Mouse (Mus musculus) ZHBTc4 (cell line): ENCODE results near the gene Bet1l.
A peak's percentile ranks its signal among the peaks of the same experiment; 100 is the strongest.

ENCODE experiments used
- DNase-seq: peaks from one replicate; pipeline ENCODE4 v3.0.0-alpha.2; 2011; ENCODE audit warnings: low read depth, low spot score

Bet1l gene

DNA sequence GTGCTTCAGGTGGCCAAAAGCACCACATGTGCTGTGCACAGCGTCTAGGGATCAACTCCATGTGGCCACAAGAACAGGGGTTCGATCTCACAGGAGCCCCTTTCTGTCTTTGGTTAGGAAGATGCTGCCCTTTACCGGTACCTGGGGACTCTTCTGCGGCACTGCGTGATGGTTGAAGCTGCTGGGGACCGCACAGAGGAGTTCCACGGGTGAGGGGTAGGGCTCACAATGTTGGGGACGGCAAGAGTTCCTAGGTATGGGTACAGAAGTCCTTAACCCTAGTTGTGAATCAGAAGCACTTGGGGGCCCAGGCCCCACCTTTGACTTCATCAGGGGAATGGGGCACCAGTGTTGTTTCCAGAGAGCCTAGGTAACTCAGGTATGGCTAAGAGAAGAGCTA, 1.4 kb upstream of the Bet1l start:
- no peak for DNase-seq

- DNase-seq: peak; percentile 91
Observed at GRCm38 (mm10) chr7:140856785-140857549, 410 bp downstream of the Bet1l start, which contains the start of gene Ric8a. Gene Ric8a (plus strand): TSS chr7:140856957.

DNA sequence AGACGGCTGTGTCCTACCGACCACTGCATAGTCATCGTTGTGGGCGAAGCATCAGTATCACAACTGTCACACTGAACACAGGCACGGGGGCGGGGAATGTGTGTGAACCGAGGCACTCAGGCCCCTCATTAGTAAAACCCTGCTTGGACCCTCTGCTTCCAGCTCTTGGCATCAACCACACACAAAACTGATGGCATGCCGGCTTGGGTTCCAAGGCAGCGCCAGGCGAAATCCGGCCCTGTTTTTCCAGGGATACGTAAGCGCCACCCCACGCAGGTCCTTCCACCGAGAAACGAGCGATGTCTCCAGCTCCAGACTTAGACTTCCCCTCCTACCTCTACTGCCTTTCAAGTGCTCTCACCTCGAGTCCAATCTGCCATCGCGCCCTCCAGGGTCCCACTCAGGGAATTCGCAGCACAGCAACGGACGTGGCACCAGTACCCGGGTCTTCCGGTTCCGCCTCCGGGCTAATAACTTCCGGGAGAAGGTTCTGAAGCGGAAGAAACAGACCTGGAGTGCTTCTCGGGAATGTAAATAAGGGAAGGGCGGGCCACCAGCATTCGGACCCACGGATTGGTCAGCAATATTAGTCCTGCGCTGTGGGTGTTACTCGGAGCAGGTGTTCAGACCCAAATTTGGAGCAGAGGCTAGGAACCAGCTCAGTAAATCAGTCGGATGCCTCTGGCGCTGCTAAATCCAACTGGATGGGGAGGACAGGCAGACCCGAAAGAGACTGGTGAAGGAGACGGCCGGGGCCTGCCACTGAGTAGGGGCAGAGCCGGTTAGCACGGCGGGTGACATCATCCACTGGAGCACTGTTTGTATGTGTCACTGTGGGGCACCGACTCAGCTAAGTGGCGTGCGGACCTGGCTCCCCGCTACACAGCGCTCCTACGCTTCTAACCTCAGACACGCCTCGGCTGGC, 1.3 kb downstream of the Bet1l start, which contains the start of gene Gm45785:
Gene Gm45785 (minus strand): TSS at position 472 of the 925 bp plus-strand sequence.
- peak; percentile 95 for DNase-seq

GRCm38 (mm10) chr7:140855181-140855580, 2.2 kb downstream of the Bet1l start:
- DNase-seq: no peak

GRCm38 (mm10) chr7:140854483-140854882, 2.9 kb downstream of the Bet1l start:
- no peak for DNase-seq

- peak; percentile 51 for DNase-seq
Observed at GRCm38 (mm10) chr7:140853386-140853785, 4.0 kb downstream of the Bet1l start.

DNA sequence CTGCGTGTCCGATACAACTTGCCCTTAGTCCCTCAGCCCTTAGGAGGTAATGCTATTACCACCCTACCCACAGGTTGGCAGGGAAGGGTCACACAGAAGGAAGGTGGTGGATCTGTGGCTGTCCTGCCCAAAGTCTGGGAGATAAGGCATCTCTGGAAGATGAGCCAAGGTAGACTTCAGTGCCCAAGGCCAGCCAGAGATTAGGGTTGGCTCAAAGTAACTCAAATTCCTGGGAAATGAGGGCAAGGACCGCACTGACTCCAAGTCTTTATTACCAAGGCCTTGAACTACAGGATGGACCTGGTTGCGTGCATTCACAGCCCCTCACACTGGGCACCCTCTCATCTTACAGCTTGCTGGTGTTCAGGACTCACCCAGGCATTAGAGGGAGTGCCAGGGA, 5.5 kb downstream of the Bet1l start:
- DNase-seq: no peak

GRCm38 (mm10) chr7:140848591-140848990, 8.8 kb downstream of the Bet1l start:
- no peak for DNase-seq

DNA sequence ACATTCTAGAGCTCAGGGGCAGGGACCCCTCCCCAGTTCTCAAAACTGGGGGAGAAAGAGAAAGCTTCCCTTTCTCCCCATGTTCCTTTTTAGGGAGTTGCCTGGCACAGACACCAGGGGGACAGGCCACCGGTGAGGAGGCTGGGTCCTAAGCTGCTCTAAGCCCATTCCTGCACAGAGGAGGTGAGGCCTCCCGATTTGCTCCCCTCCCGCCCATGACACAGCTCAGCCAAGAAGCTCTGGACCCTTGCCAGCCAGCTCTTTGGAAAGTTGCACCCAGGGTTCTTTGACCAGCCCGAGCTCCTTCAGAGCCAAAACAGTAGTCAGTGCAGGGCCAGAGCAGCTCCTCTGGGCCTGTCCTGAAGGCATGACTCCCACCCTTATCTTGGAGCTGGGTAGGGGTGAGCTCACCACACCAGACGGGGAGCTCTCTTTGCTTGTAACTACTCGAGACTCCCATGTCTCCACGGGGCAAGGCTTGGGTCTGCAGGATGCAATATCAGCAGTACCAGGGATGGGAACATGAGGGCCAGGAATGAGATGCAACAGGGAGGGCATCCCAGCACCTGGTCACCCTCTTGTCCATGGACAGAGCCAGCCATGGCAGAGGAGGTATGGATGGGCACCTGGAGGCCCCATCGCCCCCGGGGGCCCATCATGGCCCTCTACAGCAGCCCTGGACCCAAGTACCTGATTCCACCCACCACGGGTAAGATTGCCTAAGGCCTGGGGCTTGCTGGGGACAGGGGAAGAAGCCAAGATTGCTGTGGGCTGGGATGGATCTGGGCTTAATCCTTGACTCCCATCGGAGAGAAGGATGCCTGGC, 9.4 kb downstream of the Bet1l start, which contains the start of gene Odf3:
Gene Odf3 (plus strand): TSS at position 51 of the 826 bp plus-strand sequence.
- DNase-seq: no peak

DNA sequence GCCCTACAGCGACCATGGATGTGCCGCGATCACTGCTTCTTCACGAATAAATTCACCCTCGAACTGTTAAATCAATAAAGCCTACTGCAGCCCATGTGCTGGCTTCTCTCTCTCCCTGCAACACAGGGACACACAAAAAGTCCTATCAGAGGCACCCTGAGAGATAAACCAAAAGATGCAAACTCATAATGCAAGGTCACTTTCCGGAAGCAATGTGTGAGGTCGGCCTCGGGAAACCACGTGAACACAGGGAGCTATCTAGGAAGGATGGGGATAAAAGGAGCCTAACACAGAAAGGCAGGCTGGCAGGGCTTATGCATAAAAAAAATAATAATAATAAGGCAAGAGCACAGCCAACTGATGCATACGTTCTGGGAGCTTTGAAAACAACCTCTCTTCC, 10.7 kb downstream of the Bet1l start:
- DNase-seq: no peak

GRCm38 (mm10) chr7:140845683-140846082, 11.7 kb downstream of the Bet1l start:
- DNase-seq: peak; percentile 66

DNA sequence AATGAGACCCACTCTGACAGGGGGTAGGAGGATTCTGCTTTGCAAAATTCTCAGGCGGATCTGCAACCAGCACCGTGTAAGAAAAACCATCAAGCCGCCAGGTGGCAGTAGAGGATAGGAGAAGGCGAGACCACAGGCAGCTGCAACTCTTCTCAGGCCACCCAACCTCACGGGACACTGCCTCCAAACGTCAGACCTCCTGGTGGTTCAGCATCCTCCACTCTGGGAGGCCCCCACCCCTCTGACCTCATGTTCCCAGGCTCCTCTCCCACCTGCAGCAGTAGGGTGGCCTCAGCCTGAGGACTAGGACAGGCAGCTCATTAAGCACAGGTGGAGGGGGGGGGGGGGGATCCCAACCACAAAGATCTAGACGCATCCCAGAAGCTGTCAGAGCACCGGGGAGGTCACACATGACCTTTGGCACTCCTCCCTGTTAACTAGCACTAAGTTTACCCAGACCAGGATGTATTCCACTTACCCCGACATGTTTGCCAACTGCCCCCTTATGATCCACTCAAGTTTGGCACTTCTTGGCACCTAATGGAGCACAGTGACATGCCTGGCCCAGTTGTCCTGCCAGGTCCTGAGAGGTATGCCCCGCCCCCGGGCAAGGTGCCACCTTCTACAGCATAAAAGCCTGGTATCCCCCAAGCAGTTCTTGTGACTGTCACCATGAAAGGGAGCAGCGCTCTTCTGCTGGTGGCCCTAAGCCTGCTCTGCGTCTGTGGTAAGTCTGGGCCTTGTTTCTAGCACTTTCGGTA, 12.3 kb downstream of the Bet1l start, which contains the start of gene Scgb1c1:
Gene Scgb1c1 (plus strand): TSS at position 643 of the 761 bp plus-strand sequence.
- DNase-seq: peak; percentile 94

GRCm38 (mm10) chr7:140843806-140844205, 13.6 kb downstream of the Bet1l start:
- DNase-seq: no peak

GRCm38 (mm10) chr7:140840750-140841735, 16.3 kb downstream of the Bet1l start:
- peak; percentile 80 for DNase-seq

GRCm38 (mm10) chr7:140839556-140839955, 17.8 kb downstream of the Bet1l start:
- no peak for DNase-seq

GRCm38 (mm10) chr7:140836243-140837115, 20.9 kb downstream of the Bet1l start:
- DNase-seq: no peak

- no peak for DNase-seq
Observed at GRCm38 (mm10) chr7:140835758-140836087, 21.7 kb downstream of the Bet1l start.

- DNase-seq: peak; percentile 75
Observed at GRCm38 (mm10) chr7:140834968-140835757, 22.2 kb downstream of the Bet1l start, which contains the start of gene Urah. Gene Urah (plus strand): TSS chr7:140835018.
